Mouse (Mus musculus) frontal cortex, adult (tissue): ENCODE results near the gene Hoxd9.

Experiments
- ATAC-seq: cut with Nextera tagmentation; 2 replicates; pipeline ENCODE4 v1.9.2; 2017; ENCODE audit warnings: mild to moderate bottlenecking, moderate library complexity, mixed read lengths; ENCODE audit not compliant: low TSS enrichment

The Hoxd9 gene

DNA sequence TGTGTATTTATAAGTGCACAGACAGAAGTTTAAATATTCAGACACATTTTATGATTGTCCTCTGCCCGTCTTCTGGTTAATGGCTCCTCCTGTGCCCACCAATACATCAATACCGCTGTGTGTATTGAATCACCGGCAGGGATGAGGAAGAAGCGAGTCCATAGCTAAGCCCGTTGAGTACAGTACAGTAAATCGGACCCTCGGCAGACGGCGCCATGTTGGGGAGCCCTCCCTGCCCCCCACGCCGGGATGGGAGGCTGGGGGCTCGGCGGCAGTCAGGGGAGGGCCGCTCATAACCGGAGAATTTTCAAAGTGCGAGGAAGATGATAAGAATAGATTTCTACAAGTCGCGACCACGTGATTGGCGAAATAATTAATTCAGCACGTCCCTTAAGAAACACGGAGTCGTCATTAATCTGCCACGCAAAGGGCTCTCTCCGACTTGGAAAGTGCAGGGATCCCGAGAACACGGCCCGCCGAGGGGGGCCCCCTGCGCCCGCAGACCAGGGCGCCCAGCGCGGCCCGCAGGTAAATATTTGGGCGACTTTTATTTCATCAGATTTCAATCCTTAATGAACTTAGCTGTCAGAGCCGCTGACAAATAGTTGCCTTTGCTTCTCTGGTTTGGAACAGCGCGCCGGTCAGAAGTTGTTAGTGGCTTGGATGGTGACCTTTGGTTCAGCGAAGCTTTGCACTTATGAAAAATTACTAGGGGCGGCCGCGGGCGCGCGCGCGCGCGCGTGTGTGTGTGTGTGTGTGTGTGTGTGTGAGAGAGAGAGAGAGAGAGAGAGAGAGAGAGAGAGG lies 35.2 kb downstream of the Hoxd9 start:
- no peak for ATAC-seq

DNA sequence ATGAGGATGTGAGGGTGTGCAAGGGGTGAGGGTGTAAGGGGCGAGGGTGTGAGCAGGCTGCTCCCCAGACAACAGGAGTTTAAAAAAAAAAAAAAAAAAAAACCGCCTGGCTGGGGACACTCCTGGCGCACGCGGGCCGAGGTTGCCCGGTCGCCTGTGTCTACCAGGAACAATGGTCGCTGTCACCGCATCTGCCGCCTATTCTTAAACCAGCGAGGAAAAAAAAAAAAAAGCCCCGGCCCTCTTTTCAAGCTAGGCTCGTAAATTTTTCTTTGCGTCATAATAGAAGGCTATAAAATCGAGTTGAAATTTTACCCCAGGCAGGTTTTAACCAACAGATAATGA lies 35.8 kb downstream of the Hoxd9 start:
- ATAC-seq: no peak

DNA sequence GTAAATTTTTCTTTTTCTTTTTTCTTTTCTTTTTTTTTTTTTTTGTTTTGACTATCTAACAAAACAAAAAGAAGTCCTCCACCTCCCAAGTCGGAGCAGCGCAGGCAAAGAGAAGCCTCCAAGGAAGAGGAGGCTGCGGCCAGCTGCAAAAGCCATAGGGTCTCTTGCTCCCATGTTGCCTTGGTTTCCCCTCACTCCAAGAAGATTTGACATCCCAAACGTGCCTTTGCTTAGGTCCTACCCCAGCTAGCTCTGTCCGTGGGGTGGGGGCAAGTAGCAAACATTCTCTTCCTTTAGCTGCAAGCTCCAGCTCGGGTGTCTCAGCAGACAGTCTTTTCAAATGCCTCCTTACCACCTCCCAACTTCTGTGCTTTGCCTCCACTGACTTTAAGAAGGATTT lies 36.2 kb downstream of the Hoxd9 start:
- no peak for ATAC-seq

DNA sequence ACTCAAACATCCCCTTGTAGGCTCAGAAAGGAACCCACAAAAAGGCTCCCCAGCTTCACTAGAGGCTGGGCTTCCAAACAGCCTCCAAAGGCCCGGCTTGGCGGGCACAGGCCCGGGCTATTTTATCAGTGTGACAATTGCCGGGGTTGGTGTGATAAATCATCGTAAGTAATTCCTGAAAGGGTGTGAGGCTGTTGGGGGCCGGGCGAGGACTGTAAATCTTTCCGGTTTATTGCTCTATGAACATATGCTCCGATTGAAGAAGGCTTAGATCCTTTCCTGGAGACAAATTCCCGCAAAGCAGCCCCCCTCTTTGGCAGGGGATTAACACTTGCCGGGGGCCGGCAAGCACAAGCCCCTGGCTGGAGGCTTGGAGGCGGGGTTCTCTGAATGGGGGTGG lies 36.9 kb downstream of the Hoxd9 start:
- no peak for ATAC-seq

DNA sequence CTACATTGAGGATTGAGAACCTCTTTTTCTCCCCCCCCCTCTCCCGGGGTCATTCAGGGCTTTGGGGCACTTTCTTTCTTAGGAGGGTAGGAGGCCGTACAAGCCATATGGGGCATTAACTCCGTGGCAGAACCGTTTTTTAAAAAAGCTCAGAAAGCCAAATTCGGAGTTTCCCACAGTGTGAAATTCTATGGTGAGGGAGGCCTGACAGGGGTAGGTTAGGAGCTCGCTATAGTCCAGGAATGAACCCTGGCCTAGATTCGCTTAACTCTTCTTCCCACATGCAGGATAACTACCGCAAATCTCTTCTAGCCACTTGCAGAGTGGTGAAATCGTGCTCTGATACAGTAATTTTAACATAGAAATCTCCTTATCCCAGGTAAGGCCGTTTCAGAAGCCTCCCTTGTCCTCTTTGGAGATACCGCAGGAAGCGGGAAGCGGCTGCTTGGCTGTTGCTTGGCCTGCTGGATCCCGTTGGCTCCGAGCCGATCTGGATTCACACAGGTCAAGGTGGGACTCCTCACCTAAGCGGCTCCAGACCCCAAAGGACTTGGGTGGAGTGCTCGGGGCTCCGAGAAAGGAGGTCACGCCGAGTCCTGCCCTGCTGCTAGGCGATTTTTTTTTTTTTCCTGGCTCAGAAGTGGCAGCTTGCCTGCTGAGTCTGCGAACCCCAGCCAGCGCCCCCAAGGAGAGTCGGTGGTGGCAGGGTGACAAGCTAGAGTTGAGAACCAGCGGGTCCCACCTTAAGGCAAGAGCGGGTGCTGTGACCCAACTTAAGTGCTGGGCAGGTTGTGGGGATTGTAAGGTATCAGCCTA lies 37.7 kb downstream of the Hoxd9 start:
- no peak for ATAC-seq

DNA sequence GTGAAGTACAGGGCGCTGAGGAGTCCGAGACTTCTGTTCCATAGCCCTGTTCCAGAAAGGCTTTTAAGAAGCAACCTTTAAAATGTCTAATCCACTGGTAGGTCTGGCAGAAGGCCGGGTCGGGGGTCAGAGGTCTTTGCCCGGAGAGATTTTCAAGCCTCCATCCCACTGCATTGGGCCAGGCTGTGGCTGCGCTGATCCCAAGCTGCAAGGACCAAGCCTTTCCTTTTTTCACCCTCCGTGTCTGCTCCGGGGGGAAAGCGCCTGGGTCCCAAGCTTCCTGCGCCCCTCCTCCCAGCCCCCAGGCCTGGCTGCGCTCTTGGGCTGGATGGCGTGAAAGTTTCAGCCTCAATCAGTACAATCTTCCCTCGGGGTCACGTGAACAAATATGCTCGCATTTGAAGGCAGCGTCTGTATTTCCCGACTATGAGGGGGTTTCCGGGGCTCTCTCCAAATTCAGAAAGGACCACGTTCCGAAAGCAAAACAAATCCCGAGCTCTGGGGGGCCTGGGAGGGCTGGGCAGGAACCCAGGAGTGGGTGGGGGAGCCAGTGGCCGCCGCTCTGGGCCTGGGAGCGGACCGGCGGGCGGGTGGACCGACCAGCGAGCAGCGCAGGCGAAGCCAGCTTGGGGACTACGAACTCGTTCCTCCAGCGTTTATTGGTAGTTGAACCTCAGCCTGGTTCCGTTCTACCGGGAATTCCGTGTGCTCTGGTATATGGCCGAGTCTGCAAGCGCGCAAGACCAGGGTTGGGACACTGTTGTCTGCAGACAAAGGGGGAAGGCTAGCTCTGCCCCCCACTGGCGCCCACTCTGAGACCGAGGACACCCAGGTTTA lies 38.5 kb downstream of the Hoxd9 start:
- ATAC-seq: no peak

DNA sequence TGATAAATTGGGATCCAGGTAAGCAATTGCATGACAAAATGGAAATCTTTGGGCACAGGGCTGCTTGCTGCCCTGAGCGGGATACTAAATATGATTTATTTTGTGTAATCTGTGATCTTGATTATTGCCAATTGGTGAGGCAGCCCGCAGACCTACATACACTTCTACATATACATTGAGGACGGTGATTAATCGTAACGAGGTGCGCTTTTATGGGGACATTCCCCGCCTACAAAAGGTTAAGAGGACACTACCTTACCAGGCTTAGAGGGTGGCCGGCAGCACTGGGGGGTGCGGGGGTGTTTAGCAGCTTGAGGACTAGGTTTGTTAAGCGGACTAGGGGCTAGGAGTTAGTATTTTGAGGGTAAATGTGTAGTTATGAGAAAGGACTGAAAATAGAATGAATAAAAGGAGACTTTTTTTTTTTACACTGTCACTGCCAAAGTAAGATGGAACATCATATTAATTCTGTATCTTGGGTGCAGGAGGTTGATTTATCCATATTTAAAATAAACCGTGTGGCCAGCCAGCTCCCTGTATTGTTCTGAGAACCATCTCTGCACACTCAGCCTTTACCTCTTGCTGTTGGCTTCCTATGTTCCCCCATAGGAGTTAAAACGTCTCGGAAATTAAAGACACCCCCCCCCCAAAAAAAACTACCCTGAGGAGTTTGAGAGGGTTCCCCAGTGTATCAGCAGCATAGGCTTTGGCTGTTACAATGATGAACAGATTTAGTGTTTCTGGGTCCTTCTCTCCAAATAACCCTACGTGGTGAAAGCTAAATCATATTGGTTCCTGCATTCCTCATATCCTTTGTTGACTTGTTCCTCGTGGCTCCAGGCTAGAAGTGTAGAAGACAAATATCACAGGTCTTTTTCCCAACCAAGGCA lies 39.4 kb downstream of the Hoxd9 start:
- no peak for ATAC-seq

DNA sequence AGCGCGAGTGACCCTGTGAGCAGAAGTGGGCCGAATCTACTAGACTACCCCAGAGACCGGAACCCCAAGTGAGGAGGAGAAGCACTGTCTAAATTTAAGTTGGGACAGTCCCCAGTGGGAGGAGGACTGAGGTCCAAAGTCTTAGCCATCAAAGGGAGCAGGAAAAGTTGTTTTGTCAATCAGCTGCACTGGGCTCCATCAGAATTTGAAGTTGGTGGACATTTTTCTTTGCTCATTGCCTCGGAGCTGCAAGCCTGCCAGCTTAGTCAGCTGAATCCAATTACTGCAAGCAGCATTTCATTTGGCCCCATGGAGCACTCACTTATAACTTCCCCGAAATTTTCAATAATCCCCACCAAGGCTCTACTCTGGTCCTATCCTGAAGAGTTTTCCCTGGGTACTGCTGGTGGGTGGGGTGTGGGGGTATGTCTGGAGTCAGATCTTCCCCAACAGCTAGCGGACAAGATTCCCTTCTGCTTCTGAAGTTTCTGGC lies 40.1 kb downstream of the Hoxd9 start:
- ATAC-seq: no peak

DNA sequence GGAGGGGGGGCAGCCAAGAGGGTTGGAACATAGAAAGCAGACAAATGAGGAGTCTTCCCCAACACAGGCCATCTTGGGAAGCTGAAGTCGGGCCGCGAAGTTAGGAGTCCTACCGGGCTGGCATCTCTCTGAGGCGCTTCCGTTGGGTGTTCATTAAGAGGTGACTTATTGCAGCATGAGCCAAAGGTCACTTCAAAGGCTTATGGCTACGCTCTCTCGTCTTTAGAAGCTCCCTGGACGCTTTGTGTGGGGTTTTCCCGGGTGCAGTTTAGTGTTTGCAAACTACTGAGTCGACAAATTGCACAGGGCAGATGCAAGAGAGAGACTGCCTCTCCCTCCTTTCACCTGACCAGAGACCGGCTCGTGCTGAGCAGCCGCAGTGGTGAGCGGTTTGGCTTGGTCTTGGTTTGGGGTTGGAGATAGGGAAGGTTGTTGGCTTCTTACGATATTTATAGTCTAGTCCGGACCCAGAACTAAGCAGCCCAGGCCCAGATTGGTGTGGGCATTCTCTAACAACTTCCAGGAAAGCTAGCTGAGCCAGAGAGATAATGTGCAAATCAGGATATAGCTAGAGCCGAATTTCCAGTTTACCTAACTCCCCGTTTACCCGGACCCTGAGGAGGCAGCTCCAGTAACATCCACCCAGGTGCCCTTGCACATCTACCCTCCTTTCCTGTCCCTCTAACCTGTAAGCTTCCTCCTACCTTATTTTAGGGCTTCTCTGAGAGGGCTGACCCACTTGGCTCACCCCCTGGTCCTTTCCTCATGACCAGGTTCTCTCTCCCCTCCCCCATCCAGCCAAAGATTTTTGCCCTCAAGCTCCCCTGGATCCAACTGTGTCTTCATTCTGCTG lies 41.3 kb downstream of the Hoxd9 start:
- no peak for ATAC-seq

DNA sequence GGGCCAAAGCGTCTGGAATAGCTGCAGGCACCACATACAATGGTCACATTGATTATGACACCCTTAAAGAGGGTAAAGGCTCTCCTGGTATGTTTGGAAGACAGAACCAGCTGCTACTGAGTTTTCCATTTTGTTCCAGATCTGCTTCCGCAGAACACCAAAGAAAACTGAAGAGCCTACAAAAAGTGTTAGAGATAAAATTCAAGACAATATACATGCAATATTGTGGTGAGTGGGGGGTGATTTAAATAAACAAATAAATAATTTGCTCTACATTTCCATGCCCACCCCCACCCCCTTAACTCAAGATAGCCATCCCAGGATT lies 41.9 kb downstream of the Hoxd9 start:
- ATAC-seq: no peak

DNA sequence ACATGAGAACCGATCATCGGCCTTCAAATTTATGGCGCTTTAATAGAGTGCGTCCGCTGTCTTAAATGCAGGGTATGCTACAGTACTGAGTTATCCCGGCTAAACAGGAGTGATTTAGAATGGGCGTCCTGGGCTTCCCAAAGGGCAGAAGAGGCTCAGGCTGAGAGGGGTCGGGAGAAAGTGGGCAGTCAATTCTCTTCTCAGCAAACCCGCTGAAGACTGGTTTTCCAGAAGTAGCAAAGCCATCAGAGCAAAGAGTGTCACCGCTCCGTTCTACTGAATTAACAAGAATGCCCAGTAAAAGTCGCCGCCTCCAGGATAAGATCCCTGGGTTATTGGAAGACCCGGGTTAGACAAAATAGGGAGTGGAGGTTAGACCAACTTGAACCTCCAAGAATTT lies 42.3 kb downstream of the Hoxd9 start:
- ATAC-seq: no peak

DNA sequence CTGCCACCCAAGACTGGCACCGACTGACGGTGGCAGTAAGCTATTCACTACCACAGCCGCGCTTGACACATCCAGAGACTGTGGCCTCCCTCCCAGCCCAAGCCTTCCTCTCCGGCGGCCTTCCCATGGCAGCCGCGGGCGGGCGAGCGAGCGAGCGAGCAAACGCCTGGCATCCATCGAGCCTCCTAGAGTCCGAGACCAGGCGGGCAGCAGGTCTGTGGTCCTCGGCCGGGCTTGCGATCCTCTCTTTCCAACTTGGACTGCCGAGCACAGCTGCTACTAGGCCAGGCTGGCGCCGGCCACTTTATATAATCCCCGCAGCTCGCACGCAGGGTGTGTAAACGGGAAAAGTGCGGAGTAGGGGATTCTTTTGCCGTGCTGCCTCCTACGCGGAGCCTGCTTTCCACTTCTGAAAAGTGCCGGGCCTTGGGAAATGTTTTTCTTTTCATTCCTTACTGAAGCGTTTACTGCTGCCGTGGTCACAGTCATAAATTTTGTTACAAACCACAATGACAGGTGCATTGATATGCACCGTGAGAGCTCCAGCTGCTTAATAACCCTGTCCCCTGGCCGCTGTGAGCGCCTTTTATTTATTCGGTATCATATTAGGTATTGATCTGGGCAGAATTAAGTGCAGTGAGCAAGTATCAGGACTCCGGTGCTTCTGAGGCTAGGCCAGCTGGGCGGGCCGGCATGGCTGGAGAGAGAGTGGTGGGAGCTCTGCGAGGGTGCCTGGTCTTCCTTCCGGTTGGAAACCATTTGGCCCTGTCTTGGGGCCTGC lies 43.0 kb downstream of the Hoxd9 start:
- no peak; the same call in 1 of the 2 replicates for ATAC-seq

DNA sequence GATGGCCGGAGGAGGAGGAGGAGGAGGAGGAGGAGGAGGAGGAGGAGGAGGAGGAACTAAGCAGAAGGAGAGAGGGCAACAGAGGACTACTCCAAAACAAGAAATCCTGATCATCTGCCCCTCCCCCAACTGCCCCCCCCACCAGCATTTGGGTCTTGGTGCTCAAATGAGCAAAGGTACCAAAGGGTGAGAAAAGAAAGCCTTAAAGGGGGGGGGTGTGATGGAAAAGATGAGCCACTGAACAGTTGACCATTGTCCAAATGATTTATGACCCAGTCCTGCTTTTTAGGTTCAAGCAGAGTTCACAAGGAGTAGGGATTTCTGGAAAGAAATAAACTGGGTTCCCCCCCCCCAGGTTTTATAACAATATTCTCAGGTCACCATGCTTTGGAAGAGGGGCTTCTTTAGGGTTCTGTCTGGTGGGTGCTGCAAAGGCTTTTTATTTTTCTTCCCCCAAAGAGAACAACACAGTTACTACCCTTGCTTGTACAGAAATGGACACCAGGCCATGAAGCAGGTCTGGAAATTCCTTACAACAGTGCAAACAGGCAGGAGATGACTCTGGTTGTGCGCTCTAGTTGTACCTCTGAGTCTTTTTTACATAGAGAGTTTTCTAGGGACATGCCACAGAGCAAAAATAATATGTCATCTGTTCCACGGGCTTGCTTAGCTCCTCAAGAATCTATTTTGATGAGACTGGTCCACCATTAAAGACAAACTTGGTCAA lies 43.9 kb downstream of the Hoxd9 start:
- no peak for ATAC-seq

DNA sequence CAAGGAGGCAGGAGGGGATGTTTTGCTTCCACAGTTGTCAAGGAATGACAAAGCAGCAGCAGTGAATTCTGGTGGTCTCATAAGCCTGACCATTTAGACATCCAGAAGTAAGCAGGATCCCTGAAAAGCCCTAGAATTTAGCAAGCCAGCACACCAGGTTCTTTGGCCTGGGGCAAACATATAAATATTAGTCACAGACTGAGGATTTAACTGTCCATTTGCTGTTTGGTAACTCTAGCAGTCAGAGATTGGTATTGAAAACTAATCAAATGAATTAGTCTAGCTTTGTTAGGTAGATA lies 44.4 kb downstream of the Hoxd9 start:
- ATAC-seq: no peak

DNA sequence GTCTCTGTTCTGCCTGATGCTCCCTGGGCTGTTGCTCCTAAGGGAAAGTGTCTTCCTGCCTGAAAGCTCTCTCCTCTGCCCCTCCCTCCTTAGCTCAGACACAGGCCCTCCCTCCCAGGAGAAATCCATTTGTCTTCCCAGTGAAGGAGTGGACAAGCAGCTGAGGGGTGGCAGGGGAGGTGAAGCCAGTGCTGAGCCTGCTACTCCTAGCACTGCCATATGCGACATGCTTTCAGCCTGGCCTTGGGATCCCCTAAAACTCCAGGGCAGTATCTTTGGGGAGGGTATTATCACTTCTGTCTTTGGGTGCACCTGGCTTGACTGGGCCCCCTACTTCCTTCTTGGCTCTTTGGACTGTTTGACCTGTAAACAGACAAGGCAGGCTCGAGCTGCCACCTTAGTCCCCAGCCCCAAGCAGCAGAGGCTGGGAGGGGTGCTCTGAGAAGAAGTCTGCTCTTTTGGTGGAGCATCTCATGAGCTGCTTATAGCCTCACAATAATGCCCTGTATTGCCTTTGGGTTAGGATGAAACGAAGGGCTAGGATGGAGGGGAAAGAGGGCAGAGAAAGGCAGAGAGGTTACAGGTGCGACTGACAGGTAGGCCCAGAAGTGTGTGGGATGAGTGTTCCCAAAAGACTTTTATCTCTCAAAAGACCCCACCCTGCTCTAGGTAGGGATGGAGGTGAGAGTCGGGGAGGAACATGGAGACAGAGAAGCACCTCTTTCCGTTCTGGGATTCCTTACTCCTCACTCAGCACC lies 48.2 kb downstream of the Hoxd9 start:
- no peak for ATAC-seq

DNA sequence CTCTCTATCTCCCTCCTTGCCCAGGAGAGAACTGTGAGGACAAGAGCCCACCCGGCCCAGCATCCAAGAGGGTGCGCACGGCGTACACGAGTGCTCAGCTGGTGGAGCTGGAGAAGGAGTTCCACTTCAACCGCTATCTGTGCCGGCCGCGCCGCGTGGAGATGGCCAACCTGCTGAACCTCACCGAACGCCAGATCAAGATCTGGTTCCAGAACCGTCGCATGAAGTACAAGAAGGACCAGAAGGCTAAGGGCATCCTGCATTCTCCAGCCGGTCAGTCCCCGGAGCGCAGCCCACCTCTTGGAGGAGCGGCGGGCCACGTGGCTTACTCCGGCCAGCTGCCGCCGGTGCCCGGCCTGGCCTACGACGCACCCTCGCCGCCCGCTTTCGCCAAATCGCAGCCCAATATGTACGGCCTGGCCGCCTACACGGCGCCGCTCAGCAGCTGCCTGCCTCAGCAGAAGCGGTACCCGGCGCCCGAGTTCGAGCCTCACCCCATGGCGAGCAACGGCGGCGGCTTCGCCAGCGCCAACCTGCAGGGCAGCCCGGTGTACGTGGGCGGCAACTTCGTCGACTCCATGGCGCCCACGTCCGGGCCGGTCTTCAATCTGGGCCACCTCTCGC lies 48.9 kb downstream of the Hoxd9 start:
- no peak for ATAC-seq

DNA sequence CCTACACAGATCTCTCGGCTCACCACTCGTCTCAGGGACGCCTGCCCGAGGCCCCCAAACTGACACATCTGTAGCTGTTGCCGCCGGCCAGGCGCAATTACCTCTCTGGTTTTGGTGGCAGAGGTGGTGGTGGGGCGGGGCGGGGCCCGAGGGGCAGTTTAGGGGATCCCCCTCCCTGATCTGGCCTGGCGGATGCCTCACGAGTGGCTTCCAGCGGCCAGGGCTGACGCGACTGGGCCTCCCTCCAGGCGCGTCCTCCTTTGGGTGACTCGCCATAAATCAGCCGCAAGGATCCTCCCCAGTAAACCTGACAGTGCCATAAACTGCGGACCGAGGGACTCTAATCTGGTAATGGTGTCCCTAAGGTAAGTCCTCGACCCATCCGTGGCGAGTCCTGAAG lies 49.5 kb downstream of the Hoxd9 start:
- ATAC-seq: no peak

DNA sequence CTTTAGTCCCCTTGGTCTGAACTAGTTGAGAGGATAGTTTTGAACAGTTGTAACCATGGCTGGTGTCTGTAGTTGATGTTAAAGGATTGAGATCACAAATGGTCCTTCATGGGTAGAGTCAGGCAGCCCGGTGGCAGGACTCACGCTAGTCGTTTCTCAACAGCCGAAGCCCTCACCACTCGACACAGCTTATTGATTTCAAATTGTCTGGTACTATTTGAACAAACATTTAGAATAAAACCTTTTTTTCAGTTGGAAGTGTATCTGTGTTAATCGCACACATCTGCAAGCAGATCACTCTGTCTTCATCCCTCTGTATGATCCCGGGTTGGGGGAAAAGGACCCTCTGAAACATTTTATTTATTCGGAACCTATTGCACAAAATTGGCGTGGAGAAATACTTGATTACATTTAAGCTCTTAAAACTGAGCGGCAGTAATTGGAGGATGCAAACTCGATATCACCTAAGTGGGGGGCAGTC lies 50.2 kb downstream of the Hoxd9 start:
- ATAC-seq: no peak
